Mouse (Mus musculus) heart, embryonic 13.5 days (tissue): ENCODE data around the gene Nme3. TPM values are rescaled to one million over a fixed set of nuclear protein-coding genes. Genes with fewer than 3 reads are reported as not detected.

Experiments used
- ATAC-seq: fragments of 200-750 bp; cut with Nextera tagmentation; 2 replicates; pipeline ENCODE4 v1.8.0; 2017; ENCODE audit warnings: moderate TSS enrichment; ENCODE audit not compliant: insufficient number of reproducible peaks, low FRiP score, low TSS enrichment; ENCODE audit errors: extremely low read depth
- H3K27ac ChIP-seq: fragments of 300-500 bp; sonication (generic); replicated peaks from 2 replicates; pipeline ENCODE4 v1.5.1; 2015; ENCODE audit warnings: moderate library complexity, mild to moderate bottlenecking, inconsistent platforms
- H3K27me3 ChIP-seq: fragments of 300-500 bp; sonication (generic); replicated peaks from 2 replicates; pipeline ENCODE4 v1.6.1; 2015; ENCODE audit warnings: mild to moderate bottlenecking, inconsistent platforms
- H3K36me3 ChIP-seq: fragments of 300-500 bp; sonication (generic); 2 replicates; pipeline ENCODE4 v1.6.1; 2015; ENCODE audit warnings: mild to moderate bottlenecking, inconsistent platforms
- H3K4me1 ChIP-seq: fragments of 300-500 bp; sonication (generic); 2 replicates; pipeline ENCODE4 v1.6.1; 2015; ENCODE audit warnings: inconsistent platforms
- H3K4me2 ChIP-seq: fragments of 300-500 bp; sonication (generic); 2 replicates; pipeline ENCODE4 v1.6.1; 2015; ENCODE audit warnings: inconsistent platforms, mild to moderate bottlenecking, moderate library complexity
- H3K4me3 ChIP-seq: fragments of 300-500 bp; sonication (generic); 2 replicates; pipeline ENCODE4 v1.5.1; 2015; ENCODE audit warnings: moderate library complexity, mild to moderate bottlenecking, inconsistent platforms
- H3K9ac ChIP-seq: fragments of 300-500 bp; sonication (generic); 2 replicates; pipeline ENCODE4 v1.6.1; 2015; ENCODE audit warnings: inconsistent platforms, mild to moderate bottlenecking, moderate library complexity
- H3K9me3 ChIP-seq: fragments of 300-500 bp; sonication (generic); 2 replicates; pipeline ENCODE4 v1.6.1; 2016; ENCODE audit warnings: inconsistent platforms
- WGBS: fragments of 180-500 bp; shearing (Covaris S2); methylation state at CpG from one replicate; pipeline ENCODE4 v1.1.7; 2015; ENCODE audit warnings: mixed read lengths; 5-methylcytosine and 5-hydroxymethylcytosine counted together
- polyA plus RNA-seq: library from polyadenylated mRNA; unstranded; fragments of >200 nt; fragmentation: Nextera tagmentation; extraction: Ambion mirVana; gene quantifications from 2 replicates; pipeline ENCODE4 v1.2.1, GENCODE M21; 2015

Gene Nme3
- polyA plus RNA-seq, 1 experiment from 2014 or later, result 32.0 TPM

- H3K27ac ChIP-seq, result no peak overlapping the region
- peaks cover 14% of the 10 kb centered on the region for H3K4me1 ChIP-seq
- H3K4me3 ChIP-seq, result no peak overlapping the region
- no peak overlapping the region for H3K4me2 ChIP-seq
- peaks cover 28% of the 10 kb centered on the region for H3K36me3 ChIP-seq
- H3K9me3 ChIP-seq, result no peaks in the 10 kb centered on the region
- no peak for ATAC-seq
- WGBS, result 46% methylated on average over 7 of the region's 7 CpGs
- H3K9ac ChIP-seq, result no peak overlapping the region
- no peaks in the 10 kb centered on the region for H3K27me3 ChIP-seq
These were observed 14.4 kb upstream of the Nme3 start for GRCm38 (mm10) chr17:24881738-24882440.

- no peak overlapping the region for H3K27ac ChIP-seq
- peaks cover 37% of the 10 kb centered on the region for H3K36me3 ChIP-seq
- H3K9me3 ChIP-seq, result no peaks in the 10 kb centered on the region
- no peaks in the 10 kb centered on the region for H3K27me3 ChIP-seq
- H3K4me1 ChIP-seq, result peaks cover 30% of the 10 kb centered on the region
- H3K4me3 ChIP-seq, result no peak overlapping the region
- no peak for ATAC-seq
- no peak overlapping the region for H3K4me2 ChIP-seq
- H3K9ac ChIP-seq, result no peak overlapping the region
- 70% methylated on average over 6 of the region's 6 CpGs for WGBS
These were observed 11.9 kb upstream of the Nme3 start for GRCm38 (mm10) chr17:24884391-24884790.

GRCm38 (mm10) chr17:24885356-24886133, 10.8 kb upstream of the Nme3 start:
- Histone ChIP-seq H3K36me3 (peaks cover 48% of the 10 kb centered on the region), H3K27me3 (no peaks in the 10 kb centered on the region)
- 23% methylated on average over 22 of the region's 22 CpGs for WGBS

GRCm38 (mm10) chr17:24886134-24886931, 10.0 kb upstream of the Nme3 start, which contains the start of the genes Nubp2 and Spsb3:
Nubp2 (minus strand) TSS chr17:24886349.
Spsb3 (plus strand) TSS chr17:24886643.
- no peaks in the 10 kb centered on the region for H3K27me3 ChIP-seq
- H3K4me3 ChIP-seq, result peak within 1 kb of the TSS; percentile 76
- H3K9me3 ChIP-seq, result no peaks in the 10 kb centered on the region
- peak within 1 kb of the TSS; percentile 77 for H3K27ac ChIP-seq
- peaks cover 30% of the 10 kb centered on the region for H3K4me1 ChIP-seq
- ATAC-seq, result peak; percentile 94
- H3K9ac ChIP-seq, result peak within 1 kb of the TSS; percentile 89
- H3K4me2 ChIP-seq, result peak within 1 kb of the TSS; percentile 98
- WGBS, result under 1% methylated on average over 69 of the region's 69 CpGs
- peaks cover 56% of the 10 kb centered on the region for H3K36me3 ChIP-seq

More at GRCm38 (mm10) chr17:24885356-24886133, 10.8 kb upstream of the Nme3 start:
- H3K4me2 ChIP-seq, result peak overlapping the region; percentile 98
- H3K9me3 ChIP-seq, result no peaks in the 10 kb centered on the region
- H3K9ac ChIP-seq, result peak overlapping the region; percentile 81
- peak overlapping the region; percentile 76 for H3K4me3 ChIP-seq
- ATAC-seq, result no peak
- H3K4me1 ChIP-seq, result peaks cover 30% of the 10 kb centered on the region
- H3K27ac ChIP-seq, result no peak overlapping the region

- peak overlapping the region; percentile 76 for H3K4me3 ChIP-seq
- ATAC-seq, result no peak
- H3K36me3 ChIP-seq, result peaks cover 62% of the 10 kb centered on the region
These were observed 9.4 kb upstream of the Nme3 start for GRCm38 (mm10) chr17:24886932-24887271.

GRCm38 (mm10) chr17:24887291-24888080, 8.8 kb upstream of the Nme3 start:
- H3K9me3 ChIP-seq, result no peaks in the 10 kb centered on the region
- H3K36me3 ChIP-seq, result peaks cover 64% of the 10 kb centered on the region
- WGBS, result 57% methylated on average over 18 of the region's 18 CpGs
- H3K4me1 ChIP-seq, result peaks cover 26% of the 10 kb centered on the region
- H3K4me3 ChIP-seq, result peak overlapping the region; percentile 76
- peak overlapping the region; percentile 97 for H3K4me2 ChIP-seq
- H3K27ac ChIP-seq, result peak overlapping the region; percentile 77
- ATAC-seq, result no peak
- no peaks in the 10 kb centered on the region for H3K27me3 ChIP-seq
- H3K9ac ChIP-seq, result peak overlapping the region; percentile 89

More at GRCm38 (mm10) chr17:24886932-24887271, 9.4 kb upstream of the Nme3 start:
- peaks cover 28% of the 10 kb centered on the region for H3K4me1 ChIP-seq
- H3K4me2 ChIP-seq, result peak overlapping the region; percentile 97
- whole genome bisulfite sequencing, result under 1% methylated on average over 18 of the region's 18 CpGs
- H3K9me3 ChIP-seq, result no peaks in the 10 kb centered on the region
- no peaks in the 10 kb centered on the region for H3K27me3 ChIP-seq
- H3K9ac ChIP-seq, result peak overlapping the region; percentile 89
- H3K27ac ChIP-seq, result peak overlapping the region; percentile 77

GRCm38 (mm10) chr17:24888862-24889261, 7.4 kb upstream of the Nme3 start:
- Histone ChIP-seq H3K27me3 (no peaks in the 10 kb centered on the region), H3K9ac (no peak overlapping the region), H3K27ac (no peak overlapping the region), H3K4me2 (no peak overlapping the region), H3K9me3 (no peaks in the 10 kb centered on the region), H3K4me1 (peaks cover 31% of the 10 kb centered on the region), H3K36me3 (peaks cover 64% of the 10 kb centered on the region), H3K4me3 (no peak overlapping the region)
- ATAC-seq, result no peak
- 87% methylated on average over 3 of the region's 3 CpGs for WGBS

GRCm38 (mm10) chr17:24890151-24891092, 5.9 kb upstream of the Nme3 start:
- no peaks in the 10 kb centered on the region for H3K9me3 ChIP-seq
- 82% methylated on average over 19 of the region's 19 CpGs for whole genome bisulfite sequencing
- H3K36me3 ChIP-seq, result peaks cover 52% of the 10 kb centered on the region
- no peak for ATAC-seq
- peaks cover 33% of the 10 kb centered on the region for H3K4me1 ChIP-seq
- H3K4me3 ChIP-seq, result no peak overlapping the region
- H3K9ac ChIP-seq, result no peak overlapping the region
- H3K27me3 ChIP-seq, result no peaks in the 10 kb centered on the region
- H3K4me2 ChIP-seq, result no peak overlapping the region
- no peak overlapping the region for H3K27ac ChIP-seq

GRCm38 (mm10) chr17:24891321-24891720, 5.0 kb upstream of the Nme3 start:
- Histone ChIP-seq H3K4me2 (no peak overlapping the region), H3K27ac (no peak overlapping the region), H3K9me3 (no peaks in the 10 kb centered on the region), H3K9ac (no peak overlapping the region), H3K4me3 (no peak overlapping the region), H3K27me3 (no peaks in the 10 kb centered on the region), H3K4me1 (peaks cover 37% of the 10 kb centered on the region), H3K36me3 (peaks cover 52% of the 10 kb centered on the region)
- no peak for ATAC-seq
- 86% methylated on average over 13 of the region's 13 CpGs for WGBS

GRCm38 (mm10) chr17:24892785-24893184, 3.5 kb upstream of the Nme3 start:
- Histone ChIP-seq H3K4me3 (no peak overlapping the region), H3K27me3 (no peaks in the 10 kb centered on the region), H3K36me3 (peaks cover 63% of the 10 kb centered on the region), H3K4me2 (no peak overlapping the region), H3K4me1 (peaks cover 41% of the 10 kb centered on the region), H3K27ac (no peak overlapping the region), H3K9me3 (no peaks in the 10 kb centered on the region), H3K9ac (no peak overlapping the region)
- 91% methylated on average over 12 of the region's 12 CpGs for WGBS
- ATAC-seq, result no peak
